Mouse (Mus musculus): ENCODE measurements at regions not wholly inside any gene's neighbourhood (a gene's known extent, or its start where the extent isn't known, plus 50 kb on each side); places are given as distances from the start of the nearest gene placed in this dataset.

GRCm38 (mm10) chr13:102540436-102540835 lies 152.9 kb upstream of the Cd180 start:
- TF ChIP-seq CTCF (IDR thresholded peaks at IDR 0.05; ENCODE audit: borderline replicate concordance, insufficient read depth, low read depth, low read length) = no peak
- no peak for TF ChIP-seq POLR2A (IDR thresholded peaks at IDR 0.05; ENCODE audit: borderline replicate concordance, insufficient read depth, low read length)

Measured in cerebellum, adult 2 months (tissue).